Mouse (Mus musculus) brain, embryonic 14.5 days (tissue): Measurements from ENCODE around the gene Cacna1d. TPM values are rescaled to one million over a fixed set of nuclear protein-coding genes. Genes with fewer than 3 reads are reported as not detected.
A peak's percentile ranks its signal among the peaks of the same experiment; 100 is the strongest.

Experiments
- DNase-seq: peaks from one replicate; pipeline ENCODE4 v3.0.0-alpha.2; 2011; ENCODE audit warnings: low read depth
- CTCF ChIP-seq: fragments of 200-500 bp; IDR thresholded peaks from 2 replicates; pipeline ENCODE4 v1.5.1; 2012; ENCODE audit warnings: inconsistent platforms, mild to moderate bottlenecking, moderate library complexity, borderline replicate concordance; ENCODE audit not compliant: insufficient read depth, insufficient read length; ENCODE audit errors: extremely low read depth
- POLR2A ChIP-seq: fragments of 200-500 bp; IDR thresholded peaks from 2 replicates; pipeline ENCODE4 v1.6.1; 2012; ENCODE audit warnings: mild to moderate bottlenecking, inconsistent platforms, borderline replicate concordance; ENCODE audit not compliant: poor library complexity, insufficient read depth, insufficient read length, severe bottlenecking; ENCODE audit errors: extremely low read depth
- polyA plus RNA-seq: library from polyadenylated mRNA; depleted of rRNA; stranded (reverse); fragments of >200 nt; gene quantifications from 2 replicates; pipeline ENCODE4 v1.2.3, GENCODE M21; 2012

Cacna1d gene
- polyA plus RNA-seq, 1 experiment = 34.7 TPM

- DNase-seq = no peak
- TF ChIP-seq POLR2A (no peak), CTCF (no peak)
These were observed 172.4 kb downstream of the Cacna1d start for GRCm38 (mm10) chr14:30318715-30319437.

DNA sequence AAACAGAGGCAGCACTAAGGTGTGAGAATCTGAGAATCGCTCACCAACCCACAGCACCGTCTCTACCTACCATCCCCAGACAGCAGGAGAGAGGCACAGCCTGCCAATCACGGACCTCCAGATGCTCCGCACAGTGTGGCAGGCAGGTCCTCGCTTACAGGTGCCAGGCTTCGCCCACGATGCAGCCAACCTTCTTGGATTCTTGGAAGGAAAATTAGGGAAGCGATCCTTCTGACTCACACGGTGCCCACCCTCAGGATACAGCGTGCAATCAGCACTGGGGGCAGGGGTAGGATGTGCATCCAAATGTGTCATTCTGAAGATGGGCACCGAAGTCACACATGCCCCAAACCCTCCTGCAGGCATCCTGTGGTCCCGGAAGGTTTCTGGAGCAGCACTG is 173.0 kb downstream of the Cacna1d start:
- no peak for DNase-seq
- TF ChIP-seq POLR2A (no peak), CTCF (no peak)

GRCm38 (mm10) chr14:30317616-30318015 is 173.6 kb downstream of the Cacna1d start:
- TF ChIP-seq CTCF (no peak), POLR2A (no peak)
- no peak for DNase-seq

GRCm38 (mm10) chr14:30311206-30311889 is 179.9 kb downstream of the Cacna1d start:
- no peak for DNase-seq
- TF ChIP-seq CTCF (no peak), POLR2A (no peak)

GRCm38 (mm10) chr14:30310236-30310635 is 181.0 kb downstream of the Cacna1d start:
- no peak for DNase-seq
- TF ChIP-seq POLR2A (no peak), CTCF (no peak)

DNA sequence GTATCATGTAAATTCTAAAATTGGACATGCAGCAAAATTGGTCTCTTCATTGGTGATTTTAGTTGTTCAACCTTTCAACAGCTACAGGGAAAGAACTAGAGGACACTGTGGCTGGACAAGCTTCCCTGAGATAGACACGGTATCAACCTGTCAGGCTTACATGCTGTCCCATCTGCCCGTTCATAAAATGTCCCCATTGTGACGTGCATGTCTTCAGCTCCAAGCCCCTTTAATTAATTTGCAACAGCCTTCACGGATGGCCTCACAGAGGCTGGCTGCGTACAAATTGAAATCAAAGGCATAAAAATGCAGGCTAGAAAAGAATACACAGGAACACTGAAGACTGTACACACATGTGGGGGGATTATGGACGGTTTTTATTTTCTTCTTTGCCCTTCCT is 185.0 kb downstream of the Cacna1d start:
- TF ChIP-seq POLR2A (no peak), CTCF (no peak)
- DNase-seq = peak; percentile 48

- no peak for DNase-seq
- TF ChIP-seq CTCF (no peak), POLR2A (no peak)
These were observed 191.3 kb downstream of the Cacna1d start for GRCm38 (mm10) chr14:30299946-30300345.

DNA sequence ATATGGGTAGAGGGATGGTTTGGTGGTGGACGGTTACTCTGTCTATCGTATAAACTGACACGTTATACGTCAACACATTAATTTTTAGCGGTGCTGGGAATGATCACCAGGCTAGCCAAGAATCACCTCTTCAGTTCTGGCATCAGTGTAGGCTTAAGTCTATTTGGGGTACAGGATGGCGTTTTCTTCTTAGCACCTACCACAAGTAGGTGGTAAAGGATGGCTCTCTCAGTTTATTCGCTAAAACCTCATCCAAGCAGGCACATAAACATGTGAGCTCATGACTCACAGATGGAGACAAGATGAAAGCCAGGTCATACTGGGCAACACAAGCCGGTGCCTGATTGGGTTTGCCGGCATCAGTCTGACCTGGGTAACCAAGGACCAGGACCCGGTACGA is 193.8 kb downstream of the Cacna1d start:
- TF ChIP-seq POLR2A (no peak), CTCF (no peak)
- DNase-seq = no peak

DNA sequence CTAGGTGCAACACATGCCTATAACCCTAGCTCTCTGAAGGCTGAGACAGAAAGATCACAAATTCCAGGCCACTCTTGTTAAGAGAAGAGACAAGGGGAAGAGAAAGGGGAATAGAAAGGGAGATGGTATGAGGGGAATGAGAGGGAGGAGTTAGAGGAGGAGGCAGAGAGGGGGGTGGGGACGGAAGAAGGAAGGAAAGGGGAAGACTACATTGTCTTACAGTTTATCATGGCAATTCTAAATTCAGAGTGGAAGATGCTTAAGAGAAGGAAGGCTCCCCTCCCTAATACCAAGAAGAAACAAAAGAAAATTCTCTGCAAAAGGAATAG is 199.2 kb downstream of the Cacna1d start:
- DNase-seq = no peak
- TF ChIP-seq CTCF (no peak), POLR2A (no peak)

DNA sequence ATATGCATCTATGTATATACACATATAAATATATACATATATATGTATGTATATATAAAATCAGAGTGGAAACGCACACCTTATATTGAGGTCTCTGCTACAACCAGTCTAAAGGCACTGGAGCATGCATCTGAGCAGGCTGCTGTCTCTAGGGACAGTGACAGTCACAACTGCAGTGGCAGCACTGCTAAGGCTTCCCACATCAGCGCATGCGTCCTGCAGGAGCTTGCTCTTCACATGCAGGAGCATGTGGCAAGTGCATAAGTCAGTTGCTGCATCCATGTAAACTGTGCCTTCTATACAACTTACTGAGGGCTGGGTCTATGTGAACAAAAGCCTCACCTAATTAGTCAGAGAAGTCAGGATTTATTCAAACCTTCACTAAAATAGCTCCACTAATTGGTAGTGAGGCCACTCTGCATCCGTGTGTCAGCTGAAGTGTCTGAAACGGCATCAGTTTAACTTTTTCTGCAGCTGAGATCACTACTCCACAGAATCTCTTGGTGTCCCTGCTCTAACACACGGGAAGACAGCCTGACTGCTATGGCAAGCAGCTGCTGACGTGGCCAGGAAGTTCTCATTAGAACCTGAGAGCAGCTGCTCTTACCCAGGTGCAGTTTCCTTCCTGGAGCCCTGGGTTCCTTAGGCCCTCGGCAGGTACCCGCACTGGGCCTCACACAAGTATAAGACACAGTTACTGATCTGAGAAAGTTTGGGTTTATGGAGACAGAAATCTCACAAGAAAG is 199.7 kb downstream of the Cacna1d start:
- TF ChIP-seq CTCF = no peak
- TF ChIP-seq POLR2A = no peak
- peak; percentile 53 for DNase-seq

DNA sequence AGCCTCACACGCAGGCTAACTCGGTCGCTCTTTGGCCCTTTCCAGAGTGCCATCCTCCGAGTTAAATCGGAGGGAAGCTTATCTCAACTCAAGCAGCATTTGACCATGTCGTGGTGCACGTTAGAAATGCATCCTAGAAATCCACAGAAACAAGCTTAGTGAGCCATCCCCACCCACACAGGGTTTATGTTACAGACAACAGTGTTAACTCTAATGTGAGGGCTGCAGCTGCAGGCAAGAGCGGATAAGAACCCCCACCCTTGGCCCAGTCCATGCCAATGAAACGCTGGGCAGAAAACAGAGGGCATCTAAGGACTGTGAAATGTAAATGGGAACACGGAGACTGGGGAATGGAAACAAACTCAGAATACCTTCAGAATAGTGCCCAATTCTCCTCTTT is 206.8 kb downstream of the Cacna1d start:
- no peak for TF ChIP-seq POLR2A
- TF ChIP-seq CTCF = no peak

GRCm38 (mm10) chr14:30284022-30284421 is 207.2 kb downstream of the Cacna1d start:
- TF ChIP-seq POLR2A (no peak), CTCF (no peak)
- DNase-seq = no peak

More for the DNA sequence above, 206.8 kb downstream of the Cacna1d start:
- DNase-seq = no peak

DNA sequence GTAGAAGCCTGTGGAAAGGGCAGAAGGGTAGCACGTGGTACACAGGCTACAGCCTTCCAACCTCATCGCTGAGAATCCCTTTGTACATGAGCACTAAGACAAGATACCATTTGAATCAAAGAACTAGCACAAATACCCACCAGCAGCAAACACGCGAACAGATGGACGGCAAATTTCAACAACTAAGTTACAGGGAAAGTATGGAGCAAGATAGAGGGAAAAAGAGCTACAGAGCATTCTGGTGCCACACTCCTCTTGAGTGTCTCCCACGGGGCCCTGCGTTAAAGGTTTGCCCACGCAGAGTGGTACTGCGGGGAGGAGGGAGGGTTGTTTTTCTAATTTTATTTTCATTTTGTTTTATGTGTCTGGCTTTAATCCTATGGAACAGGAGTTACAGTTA is 215.7 kb downstream of the Cacna1d start:
- DNase-seq = no peak
- no peak for TF ChIP-seq POLR2A
- no peak for TF ChIP-seq CTCF
